Mouse (Mus musculus): ENCODE measurements around the gene Ogn. TPM values are rescaled to one million over a fixed set of nuclear protein-coding genes. Genes with fewer than 3 reads are reported as not detected.
A peak's percentile ranks its signal among the peaks of the same experiment; 100 is the strongest.
"Not testable (repeated sequence)": the region's sequence is repeated elsewhere in the genome, so short reads cannot be mapped to it uniquely, and the experiment has no call there.

Gene Ogn
- 10 to 100 TPM; 33.9 to 37.0 TPM for total RNA-seq (2021)
- long read RNA-seq, experiment 1, transcript Ogn-201 (7 exons, 2,566 nt): major isoform, 6 of 16 reads
- long read RNA-seq, experiment 1, partial matches to known transcripts: 6 of 16 reads
- long read RNA-seq, experiment 1, other reads (novel, unspliced or antisense): 4 of 16 reads
- long read RNA-seq, experiment 2, transcript Ogn-201 (7 exons, 2,566 nt): major isoform, 8 of 18 reads
- long read RNA-seq, experiment 2, partial matches to known transcripts: 8 of 18 reads
- long read RNA-seq, experiment 2, other reads (novel, unspliced or antisense): 2 of 18 reads

DNA sequence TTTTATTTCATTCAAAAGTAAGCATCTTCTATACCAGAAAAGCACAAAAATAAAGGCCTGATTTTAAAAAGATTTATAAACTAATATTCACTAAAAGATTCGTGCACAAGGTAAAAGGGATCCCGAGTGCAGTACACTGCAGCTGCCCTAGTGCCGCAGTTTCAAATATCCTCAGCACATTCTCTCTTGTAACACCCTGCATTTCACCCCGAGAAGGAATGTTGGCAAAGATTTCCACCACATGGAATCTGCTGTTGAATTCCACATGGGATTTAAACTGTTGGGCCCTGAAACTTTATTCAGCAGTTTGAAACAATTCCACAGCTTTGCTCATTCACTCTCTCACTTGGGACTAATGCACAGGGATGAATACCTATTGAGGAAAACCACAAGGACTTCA lies at the start of gene Ogn:
TSS of gene Ogn (plus strand) at position 333 of the 400 bp plus-strand sequence.
- DNase-seq: peak; percentile 42

DNA sequence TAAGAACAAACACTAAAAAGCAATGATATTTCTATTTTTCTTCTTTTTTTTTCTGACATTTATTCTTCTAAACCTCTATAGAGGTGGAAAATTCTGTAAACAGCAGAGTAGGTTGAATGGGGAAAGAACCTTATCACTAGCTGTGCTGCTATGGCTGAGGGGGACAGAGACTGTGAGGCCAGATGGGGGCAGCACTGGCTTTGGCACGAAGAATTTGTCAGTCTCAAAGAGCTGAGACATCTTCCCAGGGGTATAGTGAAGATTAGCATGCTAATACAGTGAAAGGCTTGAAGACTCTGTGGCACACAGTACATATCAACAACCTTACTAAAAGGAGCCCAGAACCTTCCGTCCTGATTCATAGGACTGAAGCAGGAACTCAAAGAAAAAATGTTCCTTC lies 48.7 kb upstream of the Ogn start:
- DNase-seq: peak; percentile 42

DNA sequence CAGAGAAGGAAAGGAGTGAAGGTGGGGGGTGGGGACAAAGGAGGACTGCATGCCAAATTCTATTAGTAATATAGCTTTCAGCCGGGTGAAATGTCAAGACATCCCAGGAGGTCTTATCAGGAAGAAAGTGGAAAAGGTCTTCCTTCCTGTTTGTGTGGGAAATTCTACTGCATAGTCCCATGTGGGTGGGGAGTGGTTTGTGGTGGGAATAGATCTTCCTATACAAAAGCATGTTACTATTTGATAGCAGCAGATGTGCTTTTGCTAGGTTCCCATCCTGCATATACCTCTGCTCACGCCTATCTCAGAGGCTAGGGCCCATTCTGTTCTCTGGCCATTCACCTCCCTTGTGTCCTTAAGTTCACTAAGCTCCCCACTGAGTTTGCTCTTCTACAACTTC lies 47.0 kb upstream of the Ogn start:
- DNase-seq: no peak

DNA sequence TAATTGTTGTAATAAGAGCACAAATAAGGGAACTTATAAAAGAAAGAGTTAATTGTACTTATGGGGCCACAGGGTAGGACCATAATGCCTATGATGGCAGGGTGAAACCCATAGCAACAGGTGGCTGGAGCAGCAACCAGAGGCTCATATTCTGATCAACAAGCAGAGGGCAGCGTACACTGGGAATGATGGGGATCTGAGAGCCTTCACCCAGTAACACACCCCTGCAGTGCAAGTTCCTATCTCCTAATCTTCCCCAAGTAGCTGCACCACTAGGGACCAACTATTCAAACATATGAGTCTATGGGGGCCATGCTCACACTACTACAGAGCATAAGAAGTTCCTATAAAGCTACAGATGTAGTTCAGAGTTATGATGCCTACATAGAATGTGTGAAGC lies 43.5 kb upstream of the Ogn start:
- no peak for DNase-seq

DNA sequence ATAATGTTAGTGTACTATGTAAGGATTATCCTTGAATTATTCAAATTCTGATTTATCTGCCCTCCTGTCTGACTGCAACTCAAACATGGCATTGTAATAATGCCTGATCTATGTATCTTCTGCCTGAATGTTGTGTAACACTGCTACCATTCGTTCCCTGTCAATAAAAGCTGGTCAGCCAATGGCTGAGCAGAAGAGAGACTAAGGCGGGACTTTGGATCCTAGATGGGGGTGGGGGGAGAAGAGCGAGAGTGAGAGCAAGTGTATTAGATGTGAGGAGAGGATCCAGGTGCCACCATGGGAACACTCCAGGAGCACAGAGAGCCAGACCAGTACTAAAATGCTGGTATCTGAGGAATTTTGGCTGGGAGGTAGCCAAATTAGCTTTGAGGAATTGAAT lies 37.5 kb upstream of the Ogn start:
- DNase-seq: no peak

DNA sequence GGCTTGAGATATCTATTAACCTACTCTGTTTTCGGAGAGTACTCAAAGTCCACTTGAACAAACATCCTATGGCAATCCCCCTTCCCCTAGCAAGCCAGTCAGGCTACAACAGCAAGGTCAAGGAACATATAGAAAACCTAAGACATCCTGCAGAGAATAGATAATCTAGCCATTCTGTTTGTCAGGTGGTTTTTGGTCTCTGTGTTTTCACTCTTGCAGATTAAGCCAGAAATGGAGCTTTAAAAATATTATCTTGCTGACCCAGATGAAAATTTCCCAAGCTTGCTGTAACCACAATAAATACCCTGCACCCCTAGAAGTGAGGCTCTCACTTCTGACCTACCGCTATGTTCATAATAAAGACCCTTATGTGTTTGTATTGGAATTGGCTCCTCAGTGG lies 36.4 kb upstream of the Ogn start:
- no peak for DNase-seq

DNA sequence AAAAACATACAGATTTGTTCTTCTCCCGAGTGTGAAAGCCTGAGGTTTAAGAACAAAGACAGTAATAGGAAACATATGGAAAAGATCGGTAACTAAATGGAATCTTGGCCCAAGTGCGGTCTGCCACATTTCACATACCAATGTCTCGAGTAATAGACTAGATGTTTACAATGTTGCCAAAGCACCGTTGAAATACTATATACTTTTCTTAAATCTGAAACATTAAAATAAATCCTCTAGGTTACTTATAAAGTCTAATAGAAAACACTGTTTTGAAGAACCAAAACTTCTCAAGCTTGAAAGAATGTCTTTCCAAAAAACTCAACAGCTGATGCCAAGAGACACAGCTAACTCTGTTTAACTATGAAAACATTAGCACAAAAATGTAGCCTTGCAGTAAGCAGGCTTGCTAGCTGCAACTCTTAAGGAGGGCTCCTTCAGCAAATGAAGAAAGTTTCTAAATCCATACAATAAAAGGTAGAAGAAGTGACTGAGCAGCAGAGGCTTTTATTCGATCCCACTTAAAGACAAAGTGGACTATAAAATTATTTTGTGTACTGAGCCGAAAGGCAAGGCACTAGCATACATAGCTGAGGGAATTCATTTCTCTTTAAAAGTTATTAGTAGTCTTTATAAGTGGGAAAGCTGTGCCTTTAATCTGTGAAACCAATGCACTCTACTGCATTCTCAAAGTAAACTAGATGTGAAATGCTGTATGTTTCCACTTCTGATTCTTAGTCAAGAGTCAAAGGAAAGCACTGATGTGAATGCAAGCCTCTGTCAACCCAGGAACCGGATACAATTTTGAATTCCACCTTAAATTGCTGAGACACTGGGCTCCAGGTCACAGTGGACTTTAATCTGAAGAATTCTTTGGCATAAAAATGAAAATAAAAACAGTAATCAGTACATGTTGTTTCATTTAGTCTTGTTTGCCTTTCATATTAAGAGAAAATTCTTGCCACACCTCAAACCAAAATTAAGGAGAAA lies 26.0 kb upstream of the Ogn start, which contains the start of gene Omd:
TSS of gene Omd (plus strand) at position 922 of the 990 bp plus-strand sequence.
- no peak for DNase-seq

DNA sequence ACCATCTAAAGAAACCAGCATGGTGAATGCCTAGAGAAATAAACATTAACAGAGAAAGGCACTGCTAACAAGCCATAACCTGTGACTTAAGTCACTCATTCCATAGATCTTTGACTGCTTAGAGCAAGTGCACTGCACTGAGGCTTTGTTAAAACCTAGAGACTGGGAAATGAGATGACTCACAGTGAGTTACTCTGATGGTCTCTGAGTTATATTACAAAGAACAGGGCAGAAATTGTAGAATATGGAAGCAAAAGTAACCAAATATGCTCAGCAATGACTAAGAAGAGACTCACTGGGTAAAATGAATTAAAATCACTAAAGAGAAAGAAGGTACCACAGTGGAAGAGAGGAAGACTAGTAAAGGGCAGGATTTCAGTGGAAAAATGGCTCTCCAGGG lies 24.0 kb upstream of the Ogn start:
- DNase-seq: no peak

DNA sequence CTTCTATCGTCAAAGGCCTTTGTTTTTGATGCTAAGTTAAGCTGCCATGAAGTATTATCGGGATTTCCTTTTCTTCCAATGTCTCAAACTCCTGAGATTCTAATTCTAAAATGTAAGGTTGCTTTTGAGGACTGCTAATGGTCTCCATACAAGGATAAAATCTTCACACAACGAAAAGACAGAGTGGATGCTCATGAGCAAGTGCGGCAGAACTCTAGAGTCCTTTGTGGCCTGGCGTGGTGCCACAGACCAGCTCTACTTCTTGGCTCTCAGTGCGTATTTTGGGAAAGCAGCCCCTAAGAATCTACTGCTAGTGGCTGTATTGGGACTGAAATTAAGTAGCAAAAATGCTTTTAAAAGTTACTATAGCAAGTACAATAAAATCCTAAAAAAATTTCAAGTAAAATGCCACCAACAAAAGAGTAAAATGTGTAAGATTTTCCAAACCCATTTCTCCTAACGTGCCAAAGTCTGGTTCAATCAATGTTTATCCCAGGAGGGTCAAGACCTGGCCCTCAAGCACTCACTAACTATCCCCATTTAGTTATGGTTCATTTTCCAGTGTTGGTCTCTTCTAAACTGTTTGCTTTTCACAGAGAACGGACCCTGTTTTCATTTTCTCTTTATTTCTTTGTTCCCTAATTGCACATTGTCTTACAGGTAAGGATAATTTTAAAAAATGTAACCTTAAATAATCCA lies 23.4 kb upstream of the Ogn start:
- DNase-seq: no peak

DNA sequence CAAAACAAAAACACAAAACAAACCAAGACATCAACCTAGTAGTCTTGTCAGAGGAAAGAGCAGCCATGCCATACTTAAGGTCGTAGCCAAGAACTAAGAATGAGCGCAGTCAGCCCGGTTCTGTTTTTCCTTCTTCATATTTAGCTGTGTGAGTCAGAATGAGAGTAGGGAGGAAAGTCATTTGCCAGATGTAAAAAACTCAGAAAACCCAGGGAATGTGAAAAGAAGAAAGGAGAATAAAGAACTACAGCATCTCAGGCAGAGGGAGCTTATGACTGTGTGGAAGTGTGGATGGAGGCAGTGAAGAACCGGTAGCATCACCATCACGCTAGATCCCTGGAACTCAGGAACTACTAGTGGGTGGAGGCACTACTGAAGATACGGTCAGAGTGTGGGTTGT lies 21.8 kb upstream of the Ogn start:
- DNase-seq: no peak

DNA sequence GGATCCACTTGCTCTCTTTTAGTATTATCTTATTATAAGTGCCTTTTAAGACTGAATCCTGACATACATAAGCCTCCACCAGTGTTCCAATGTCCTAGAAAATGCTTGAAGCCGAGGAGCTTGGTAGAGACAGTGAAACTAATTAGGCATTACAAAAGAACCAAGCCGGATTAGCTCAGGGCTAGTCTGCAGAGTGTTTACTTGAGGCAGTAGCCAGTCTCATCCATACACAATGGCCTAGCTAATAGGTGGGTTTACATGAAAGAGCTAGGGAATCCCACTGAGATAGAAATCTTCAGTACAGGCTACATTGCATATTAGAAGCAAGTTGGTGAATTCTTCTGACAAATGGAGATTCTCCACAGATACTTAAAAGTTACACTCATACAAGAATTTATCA lies 5.3 kb upstream of the Ogn start:
- DNase-seq: not testable (repeated sequence)

DNA sequence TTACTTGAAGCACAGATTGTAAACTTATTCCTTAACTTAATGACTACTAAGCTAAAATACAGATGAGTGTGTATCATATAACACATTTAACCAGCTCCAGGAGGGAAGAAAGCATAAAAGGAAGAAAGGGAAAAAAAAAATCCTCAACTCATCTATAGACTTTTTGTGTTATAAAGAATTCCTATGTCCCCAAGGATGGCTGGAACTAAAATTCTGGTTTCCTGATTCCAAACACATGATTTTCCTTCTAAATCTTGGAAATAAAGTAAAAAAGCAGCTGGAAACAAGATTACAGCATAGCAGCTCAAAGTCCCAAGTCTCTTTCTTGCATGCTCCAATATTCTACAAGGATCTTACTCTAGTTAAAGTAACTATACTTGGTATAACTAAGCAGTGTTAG lies 4.2 kb upstream of the Ogn start:
- DNase-seq: no peak

DNA sequence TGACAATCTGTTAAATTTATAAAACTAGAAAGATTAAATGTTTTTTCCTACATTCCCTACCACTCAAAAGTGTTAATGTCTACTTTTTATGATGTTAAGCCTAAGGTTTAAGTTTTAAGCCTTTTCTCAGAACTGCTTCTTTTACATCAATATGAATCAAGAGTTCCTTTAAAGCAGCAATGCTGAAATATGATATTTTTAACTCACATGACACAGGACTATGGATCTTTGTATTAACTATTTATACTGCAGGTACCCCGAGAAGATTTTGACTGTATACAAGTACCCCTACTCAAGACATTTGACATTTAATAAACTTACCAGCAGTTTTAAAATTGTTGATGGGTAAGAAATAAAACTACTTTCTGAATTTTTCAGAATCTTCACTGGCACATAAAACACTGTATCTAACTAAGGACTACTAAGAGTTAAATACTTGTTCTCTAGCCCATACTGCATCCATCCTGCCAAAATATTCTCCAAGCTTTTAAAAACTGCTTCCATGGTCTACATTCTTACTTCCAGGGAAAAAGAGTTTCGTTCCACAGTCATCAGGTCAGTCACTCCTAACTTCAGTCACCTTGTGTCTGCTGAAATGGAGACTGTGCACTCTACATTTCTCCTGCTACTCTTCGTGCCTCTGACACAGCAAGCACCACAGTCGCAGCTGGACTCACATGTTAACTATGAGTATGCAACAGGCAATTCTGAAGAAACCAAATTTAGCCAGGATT lies 910 bp downstream of the Ogn start:
- DNase-seq: no peak

DNA sequence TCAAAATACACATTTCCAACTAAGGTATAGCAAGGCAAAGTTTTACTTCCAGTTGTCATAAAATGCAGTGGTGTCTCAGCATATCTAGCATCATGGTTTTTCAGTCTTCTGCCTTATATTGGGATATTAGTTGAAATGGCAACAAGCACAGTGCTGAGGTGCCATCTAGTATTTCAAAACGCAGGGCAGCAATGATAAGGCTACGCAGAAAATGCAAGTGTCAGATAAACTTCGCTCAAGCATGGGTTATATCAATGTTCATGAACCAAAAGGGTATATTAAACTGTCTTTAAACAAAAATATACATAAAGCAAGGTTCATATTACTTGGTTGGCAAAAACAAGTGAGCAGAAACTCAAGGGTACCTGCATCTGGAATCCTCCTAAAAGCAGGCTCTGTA lies 9.2 kb downstream of the Ogn start:
- no peak for DNase-seq

DNA sequence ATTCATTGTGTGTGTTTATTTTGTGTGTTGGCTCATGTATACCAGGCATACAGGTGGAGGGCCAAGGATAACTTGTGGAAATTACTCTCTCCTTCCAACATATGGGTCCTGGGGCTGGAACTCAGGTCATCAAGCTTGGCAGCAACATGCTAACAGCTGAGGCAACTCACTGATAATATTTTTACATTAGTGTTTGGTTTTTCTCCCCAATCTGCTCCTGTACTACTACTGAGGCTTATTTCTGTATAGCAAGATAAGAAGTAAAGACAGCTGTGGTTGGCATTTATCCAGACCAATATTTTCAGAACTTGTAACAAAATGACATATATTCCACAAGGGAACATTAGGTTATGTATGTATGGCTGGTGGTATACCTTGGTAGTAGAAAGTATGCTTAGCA lies 10.5 kb downstream of the Ogn start:
- no peak for DNase-seq

DNA sequence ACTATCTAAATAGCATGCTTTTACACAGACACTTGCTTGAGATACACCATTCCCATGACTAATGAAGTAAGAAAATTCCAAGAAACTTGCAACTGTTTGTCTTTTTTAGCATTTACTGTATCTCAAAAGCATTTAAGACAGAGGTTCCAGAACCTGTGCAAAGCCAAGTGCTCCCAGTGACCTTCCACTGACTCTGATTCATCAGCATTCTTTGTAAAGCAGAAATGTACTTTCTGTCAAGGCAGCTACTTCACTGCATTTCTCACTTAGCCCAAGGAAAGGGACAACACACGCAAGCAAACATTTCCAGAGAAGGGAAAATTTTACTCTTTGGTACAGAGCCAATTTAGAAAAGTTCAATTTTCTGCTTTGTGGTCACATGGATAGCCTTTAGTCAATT lies 15.4 kb downstream of the Ogn start:
- no peak for DNase-seq

DNA sequence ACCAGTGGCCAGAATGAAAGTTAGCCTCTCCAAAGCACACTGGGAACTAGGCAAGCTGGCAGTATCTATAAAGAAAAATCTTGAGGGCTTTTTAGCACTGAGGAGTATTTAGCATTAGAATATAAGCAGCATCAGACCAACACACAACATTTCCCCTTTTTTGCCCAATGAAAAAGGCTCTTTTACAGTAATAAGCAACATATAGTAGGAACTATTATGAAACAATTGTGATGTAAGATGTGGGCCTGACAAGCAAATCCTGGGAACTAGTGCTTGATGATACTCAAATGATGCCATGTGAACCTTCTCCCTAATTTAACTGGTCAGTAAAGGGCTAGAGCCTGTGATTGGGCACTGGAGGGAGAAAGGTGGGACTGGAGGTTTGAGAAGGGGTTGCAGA lies 20.3 kb downstream of the Ogn start:
- DNase-seq: no peak

DNA sequence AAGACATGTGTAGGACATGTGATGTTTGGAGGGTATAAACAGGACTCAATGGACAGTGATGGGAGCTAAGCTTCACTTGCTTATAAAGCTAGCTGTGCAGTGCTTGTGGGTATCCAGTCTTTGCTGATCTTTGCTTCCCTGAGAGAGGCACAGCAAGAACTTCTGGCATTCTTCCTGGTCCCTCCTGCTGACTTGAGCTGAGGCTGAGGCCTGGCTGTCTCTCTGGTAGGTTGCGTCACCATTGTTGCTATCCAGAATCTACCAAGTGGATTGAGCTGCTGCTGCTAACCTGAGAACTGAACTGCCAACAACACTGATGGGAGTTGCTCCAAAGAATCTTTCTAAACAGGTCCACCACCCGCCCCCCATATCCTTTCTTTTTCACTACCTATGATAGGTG lies 21.2 kb downstream of the Ogn start:
- peak; percentile 22 for DNase-seq

DNA sequence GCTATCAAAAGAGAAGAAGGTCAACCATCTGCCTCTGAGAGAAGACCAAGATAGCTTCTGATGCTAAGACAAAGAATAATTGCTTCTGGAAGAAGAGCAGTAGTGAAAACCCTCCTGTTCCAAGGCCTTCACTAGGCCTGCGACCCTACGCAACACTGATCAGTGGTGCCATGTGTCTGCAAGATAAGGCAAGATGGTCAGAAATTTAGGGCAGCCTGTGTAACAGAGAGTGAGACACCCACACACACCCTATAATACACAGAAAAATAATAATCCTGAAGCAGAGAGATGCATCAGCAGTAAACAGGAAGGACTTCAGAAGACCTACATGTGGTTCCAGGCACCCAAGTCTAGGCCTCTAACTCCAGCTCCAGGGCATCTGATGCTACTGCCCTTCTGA lies 32.1 kb downstream of the Ogn start:
- DNase-seq: no peak

DNA sequence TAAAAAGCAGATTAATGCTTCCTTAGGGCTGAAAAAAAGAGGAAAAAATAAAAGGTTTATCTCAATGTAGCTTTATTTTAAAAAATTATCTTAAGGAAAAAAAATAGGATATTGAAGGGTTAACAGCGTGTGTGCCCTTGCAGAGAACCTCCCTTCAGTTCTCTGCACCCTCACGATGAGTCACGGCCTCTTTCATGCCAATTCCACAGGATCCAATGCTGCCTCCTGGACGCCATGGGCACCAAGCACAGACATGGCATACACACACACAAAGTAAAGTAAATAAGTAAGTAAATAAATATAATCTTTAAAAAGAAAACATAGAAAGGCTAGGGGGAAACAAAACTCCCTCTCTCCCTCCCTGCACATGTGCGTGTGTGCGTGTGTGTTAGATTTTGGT lies 34.8 kb downstream of the Ogn start:
- DNase-seq: no peak

DNA sequence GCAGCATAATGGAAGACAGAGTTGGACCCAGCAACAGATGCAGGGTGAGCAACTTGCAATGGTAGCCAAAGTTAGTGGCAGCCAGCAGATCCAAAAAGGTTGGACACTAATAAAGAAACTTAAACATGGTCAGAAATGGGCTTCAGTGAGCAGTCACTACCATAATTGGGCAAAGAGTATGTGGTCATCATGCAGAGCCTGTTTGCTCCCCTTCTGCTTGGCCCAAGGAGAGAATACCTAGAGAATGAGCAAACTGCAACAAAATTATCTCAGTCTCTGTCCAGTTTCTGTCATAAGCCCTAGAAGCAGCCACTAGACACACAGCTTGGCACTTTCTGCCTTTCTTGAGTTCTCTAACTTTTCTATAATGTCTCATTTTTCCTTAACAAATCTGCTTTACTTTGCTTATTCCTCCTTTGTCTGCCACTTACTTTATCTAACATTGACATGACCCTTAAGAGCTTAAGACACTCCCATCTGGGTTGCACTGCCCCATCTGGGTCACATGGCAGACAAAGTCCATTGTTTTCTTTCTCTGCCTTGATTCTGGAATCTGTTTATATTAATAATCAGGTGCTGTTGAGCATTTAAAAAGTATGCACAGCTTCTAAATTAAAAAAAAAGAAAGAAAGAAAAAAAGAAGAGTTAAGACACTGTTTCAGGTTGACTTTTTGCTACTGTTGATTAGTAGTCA lies 36.0 kb downstream of the Ogn start:
- no peak for DNase-seq

Measured in gastrocnemius, postnatal 25 days (tissue).